Mouse (Mus musculus) testis, postnatal 14 days (tissue): ENCODE data around the gene Wdr18.

Experiments used
- DNase-seq: peaks from one replicate; pipeline ENCODE4 v3.0.0; 2021; ENCODE audit warnings: low spot score

Gene Wdr18

DNA sequence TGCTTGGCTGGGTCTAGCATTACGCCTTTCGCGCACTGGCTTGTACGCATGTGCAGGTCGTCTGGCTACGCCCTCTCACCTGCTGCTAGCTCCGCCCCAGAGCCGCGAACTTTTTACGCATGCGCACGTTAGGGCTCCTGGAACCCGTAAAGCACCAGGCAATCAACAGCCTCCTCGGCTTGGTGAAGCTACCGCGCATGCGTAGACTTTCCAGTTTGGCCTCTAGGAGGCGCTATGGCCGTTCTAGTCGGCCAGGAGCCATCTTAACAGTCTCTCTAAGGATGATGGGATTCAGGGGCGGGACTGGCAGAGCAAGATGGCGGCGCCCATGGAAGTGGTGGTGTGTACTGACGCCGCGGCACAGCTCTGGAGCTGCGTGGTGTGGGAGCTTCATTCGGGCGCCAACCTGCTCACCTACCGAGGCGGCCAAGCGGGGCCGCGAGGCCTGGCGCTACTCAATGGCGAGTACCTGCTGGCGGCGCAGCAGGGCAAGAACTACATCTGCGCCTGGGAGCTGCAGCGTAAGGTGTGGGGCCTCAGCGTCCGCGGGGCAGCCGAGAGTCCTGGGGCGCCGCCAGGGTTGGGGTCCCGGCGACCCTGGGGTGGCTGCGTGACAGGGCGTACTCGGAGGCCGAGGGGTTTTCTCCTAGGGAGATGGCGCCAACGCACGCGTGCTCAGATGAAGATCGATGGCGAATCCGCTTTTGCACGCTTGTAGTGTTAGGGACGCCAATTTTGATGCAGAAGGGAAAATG, at the start of gene Wdr18:
Gene Wdr18, plus strand, starts transcription at position 306 of the 755 bp plus-strand sequence.
- DNase-seq = peak; percentile 100

DNA sequence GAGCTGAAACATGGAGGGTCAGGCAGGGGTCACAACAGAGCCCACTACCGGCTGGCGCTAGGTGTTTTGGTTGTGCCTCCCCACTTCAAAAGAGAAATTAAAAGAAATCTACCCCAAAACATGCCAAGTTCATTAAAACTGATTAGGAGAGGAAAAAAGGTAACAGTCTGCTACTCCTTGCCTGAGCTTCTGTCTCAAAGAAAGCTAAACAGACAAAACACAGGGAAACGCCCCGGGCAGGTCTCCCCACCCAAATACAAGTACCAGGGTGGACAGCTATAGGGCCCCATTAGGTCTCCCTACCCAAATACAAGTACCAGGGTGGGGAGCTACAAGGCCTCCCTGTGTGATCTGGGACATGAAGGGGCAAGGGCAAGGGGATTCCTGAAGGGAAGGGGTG, 49.4 kb upstream of the Wdr18 start, which contains the start of gene Gm26602:
Gene Gm26602, plus strand, starts transcription at position 301 of the 400 bp plus-strand sequence.
- DNase-seq = no peak

DNA sequence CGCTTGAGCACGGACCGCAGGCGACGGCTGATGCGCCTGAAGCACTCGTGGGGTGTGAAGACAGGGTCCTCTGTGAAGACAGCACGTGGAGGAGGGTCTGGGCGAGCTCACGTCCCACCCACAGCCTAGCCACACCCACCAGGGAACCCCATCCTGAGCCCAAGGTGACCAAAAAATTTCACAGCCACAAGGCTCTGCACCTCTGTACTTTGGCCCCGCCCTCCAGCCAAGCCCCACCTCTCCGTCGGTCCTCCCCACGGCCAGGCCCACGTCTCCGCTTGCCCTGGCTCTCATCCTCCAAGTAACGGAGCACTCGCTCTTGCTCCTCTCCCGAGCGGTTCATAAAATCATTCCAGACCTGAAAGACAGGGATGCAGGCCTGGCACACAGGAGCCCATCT, 47.5 kb upstream of the Wdr18 start:
- no peak for DNase-seq

DNA sequence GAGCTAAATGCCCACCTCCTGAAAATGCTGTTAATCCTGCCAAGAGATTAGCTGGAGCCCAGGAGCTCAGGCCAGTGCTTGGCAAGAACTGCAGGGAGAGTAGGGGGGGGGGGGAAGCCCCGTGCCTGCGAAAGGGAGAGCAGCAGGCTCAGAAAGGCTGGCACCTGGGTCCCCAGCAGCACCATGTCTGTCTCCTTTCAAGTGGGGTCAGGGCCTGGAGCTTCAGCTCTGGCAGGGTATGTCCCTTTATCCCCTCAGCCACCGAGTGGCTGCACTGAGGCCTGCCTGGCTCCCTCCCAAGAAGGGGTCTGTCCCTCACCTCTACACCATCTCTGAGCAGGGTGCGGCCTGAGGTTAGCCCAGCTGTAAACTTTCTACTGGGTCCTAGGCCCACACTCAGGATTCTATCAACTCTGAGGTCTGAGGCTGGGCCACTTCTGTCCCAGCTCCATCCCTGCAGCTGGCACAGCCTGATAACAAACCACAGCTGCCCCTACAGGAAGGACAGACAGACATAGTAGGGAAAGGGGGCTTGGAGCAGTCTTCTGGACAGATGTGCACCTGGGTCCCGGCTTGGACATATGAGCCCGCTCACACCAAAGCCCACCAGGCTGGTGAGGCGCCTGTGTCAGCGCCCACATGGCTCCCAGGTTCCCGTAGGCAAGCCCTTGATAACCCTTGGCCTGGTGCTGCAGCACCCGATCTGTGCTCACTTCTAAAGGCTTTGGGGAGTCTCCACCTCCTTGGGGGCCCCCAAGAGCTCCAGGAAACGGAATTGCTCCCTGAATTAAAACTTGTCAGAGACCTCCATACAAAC, 45.6 kb upstream of the Wdr18 start:
- no peak for DNase-seq

DNA sequence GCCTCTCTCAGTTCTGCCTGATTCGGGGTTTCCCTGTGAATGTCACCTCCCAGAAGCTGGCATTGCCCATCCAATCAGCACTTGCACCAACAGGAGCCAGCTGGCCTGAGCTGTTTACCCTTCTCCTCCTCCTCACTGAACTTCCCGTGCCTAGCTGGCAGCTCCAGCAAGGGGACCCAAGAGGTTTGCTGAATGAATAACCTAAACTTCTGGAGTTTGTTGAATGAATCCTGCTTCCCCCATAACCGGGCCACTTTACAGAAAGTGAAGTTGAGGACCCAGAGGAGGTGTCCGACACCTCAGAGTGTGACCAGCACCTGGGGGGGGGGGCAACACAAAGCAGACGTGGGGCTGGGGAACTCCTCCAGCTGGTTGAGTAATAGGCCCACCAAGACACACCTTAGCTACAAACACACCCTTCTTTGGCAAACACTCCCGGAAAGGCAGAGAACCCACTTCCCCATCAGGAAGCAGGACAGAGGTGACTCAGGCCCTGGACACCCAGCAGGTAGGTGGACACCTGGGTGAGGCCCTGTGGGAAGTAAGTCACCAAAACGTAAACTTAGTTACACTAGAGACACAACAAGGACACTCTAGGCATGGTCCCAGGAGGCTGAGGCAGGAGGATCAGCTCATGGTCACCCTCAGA, 44.9 kb upstream of the Wdr18 start:
- no peak for DNase-seq

DNA sequence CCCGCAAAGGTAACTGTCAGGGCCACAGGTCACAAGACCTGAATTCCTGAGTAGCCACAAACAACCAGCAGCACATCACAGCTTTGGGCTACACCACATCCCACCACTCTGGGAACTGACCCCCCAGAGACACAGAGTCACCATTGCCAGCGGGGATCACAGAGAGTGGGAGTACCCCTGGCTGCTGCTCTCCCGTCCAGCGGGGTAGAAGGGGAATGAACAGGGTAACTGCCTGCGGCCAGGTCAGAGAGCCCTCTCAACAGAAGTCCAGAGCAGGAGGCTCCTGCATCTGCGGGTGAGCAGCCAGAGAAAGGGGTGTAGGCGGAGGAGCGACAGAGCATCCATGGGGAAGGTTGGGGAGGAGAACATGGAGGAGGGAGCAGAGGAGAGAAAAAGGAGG, 43.9 kb upstream of the Wdr18 start:
- DNase-seq = no peak

DNA sequence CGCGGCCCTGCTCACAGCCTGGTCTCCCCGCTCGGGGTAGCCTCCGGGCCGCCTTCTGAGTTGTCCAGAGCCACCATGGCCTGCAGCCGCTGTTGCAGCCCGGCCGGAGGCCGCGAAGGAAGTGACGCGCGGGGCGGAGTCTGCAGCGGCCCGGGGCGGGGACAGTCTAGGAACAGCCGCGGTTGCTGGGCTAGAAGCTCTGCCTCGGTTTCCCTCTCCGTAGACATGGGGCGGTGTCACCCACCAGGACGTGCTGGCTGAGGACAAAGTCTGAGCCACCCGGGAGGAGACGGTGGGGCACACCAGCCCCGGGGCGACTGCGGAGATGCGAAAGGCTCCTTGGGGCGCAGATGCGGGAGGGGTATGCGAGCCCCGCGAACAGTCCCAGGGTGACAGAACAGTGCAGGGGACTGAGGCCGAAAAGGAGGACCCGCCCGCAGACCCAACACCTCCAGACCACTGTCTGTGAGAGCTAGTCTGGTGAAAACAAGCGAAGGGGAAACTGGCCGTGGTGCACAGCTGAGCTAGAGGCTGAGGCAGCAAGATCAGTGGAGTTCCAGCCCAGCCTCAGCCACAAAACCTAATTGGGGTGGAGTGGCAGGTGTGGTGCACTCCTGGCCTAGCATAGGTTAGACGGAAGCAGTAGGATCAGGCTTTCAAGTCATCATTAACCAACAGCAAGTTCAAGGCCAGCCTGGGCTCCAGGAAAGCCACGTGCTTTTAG, 43.0 kb upstream of the Wdr18 start, which contains the start of gene Kiss1r:
Gene Kiss1r, plus strand, starts transcription at position 164 of the 724 bp plus-strand sequence.
- peak; percentile 77 for DNase-seq

DNA sequence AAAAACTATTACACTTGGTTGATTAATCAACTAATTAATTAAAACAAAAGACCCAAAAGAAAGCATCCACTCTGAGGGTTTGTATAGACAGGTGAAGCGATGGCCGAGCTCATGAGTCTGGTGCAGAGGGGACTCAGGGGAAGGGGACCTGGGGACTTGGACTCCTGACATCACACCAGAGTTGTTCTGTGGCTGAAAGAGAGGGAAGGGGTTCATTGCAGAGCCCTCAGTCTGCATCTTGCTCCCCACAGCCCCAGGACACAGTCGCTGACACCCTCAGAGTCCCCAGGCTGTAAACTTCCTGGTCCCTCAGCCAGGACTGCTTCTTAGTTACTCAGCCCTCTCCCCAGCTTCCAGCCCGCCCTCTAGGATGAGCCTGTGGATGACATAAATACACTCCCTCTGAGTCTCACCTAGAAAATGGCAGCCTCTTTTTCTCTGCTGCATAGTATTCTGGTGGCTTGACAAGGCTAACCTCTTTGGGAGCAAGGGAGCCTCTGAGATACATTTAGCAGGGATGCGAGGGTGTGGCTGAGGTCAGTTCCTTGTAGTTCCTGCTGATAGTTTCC, 42.3 kb upstream of the Wdr18 start:
- DNase-seq = no peak

DNA sequence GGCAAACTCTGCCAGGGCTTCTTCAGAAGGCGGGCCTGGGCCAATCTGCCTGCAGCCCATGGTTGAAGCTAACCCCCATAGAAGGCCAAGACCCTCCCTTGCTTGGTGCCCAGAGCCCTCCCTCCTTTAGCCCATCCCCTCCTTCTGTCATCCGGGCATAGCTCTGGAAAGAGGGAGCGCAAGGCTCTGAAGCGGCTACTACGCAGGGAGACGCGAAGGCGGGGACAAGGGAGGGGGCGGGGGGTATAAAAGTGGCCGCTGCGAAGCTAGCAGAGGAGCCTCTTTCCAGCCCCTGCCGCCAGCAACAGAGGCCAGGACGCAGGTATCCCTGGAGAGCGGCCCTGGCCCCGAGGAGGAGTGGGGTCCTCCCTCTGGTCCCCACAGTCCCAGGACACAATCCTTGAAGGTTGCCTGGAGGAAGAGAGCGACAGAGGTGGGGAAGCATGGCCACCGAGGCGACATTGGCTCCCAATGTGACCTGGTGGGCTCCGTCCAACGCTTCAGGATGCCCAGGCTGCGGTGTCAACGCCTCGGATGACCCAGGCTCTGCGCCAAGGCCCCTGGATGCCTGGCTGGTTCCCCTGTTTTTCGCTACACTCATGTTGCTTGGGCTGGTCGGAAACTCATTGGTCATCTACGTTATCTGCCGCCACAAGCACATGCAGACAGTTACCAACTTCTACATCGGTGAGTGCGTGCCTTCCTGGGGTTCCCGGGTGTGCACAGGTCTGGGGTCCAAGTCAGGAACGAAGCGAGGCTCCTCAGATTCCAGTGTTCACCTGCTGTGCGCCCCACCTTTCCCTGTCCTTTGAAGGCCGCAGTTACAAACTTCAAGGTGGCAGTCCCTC, 41.5 kb upstream of the Wdr18 start:
- no peak for DNase-seq

DNA sequence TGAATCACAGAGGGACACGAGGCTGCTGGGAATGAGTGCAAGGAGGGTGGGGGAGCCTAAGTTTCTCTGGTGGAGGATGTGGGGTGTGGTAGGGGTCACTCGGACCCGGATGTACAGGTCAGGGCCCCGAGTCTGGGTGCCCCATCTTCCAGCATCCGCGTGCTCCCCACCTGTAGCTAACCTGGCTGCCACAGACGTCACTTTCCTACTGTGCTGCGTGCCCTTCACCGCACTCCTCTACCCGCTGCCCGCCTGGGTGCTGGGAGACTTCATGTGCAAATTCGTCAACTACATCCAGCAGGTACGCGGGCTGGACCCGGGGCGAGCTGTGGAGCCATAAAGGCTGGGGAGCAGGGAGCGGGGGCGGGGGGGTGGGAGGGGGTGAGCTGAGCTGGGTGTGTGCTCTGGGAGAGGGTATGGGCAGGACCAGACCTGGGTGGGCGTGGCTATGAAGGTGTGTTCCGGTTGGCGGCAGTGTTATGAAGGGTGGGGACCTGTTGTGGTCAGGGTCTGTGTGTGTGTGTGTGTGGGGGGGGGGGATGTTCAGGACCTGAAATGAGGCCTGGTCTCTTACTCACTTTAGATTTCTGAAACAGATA, 40.6 kb upstream of the Wdr18 start:
- no peak for DNase-seq

DNA sequence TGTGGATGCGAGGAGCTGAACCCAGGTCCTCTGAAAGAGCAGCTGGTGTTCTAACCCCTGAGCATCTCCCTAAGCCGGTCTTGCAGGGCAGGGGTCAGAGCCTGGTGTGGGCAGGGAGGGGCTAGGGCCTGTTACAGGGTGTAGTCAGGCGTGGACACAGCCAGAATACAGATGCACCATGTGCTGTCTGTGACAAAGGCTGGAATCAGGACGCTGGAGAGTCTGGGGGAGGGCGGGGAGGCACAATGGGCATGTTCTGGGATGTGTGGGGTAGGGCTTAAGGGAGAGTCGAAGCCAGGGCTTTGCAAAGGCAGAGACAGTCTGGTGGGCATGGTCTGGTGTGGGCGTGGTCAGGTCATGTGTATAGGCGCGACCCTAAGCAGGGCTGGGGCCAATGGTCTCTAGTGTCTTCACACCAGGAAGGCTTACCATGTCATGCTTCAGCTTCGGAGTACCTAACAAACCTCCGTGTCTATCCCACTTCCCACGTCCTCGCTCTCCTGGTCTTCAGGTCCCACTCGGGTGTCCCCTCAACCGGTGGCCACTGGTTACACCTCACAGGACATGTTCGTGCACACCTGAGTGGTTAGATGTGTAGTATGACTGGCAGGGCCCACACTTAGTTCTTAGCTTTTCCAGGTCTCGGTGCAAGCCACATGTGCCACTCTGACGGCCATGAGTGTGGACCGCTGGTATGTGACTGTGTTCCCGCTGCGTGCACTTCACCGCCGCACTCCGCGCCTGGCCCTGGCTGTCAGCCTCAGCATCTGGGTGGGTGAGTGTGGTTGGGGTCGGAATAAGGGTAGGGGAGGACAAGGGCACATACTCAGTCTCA, 39.7 kb upstream of the Wdr18 start:
- no peak for DNase-seq

DNA sequence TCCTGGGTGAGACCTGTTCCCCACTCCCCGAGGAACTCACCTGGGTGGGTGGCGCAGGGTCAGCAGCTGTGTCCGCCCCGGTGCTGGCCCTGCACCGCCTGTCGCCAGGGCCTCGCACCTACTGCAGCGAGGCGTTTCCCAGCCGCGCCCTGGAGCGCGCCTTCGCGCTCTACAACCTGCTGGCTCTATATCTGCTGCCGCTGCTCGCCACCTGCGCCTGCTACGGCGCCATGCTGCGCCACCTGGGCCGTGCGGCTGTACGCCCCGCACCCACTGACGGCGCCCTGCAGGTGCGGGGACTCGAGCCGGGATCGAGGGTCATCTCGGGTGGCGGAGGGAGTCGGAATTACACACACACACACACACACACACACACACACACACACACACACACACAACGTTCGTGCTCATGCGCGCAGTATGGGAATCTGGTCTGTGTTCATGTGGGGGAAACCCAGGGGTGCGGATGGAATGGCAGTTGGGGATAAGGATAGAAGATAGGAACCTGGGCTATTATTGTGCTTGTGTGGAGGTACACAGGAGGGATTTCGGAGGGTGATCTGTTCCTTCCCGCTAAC, 38.9 kb upstream of the Wdr18 start, which contains the start of gene R3hdm4:
Gene R3hdm4, minus strand, starts transcription at position 251 of the 578 bp plus-strand sequence.
- DNase-seq = no peak

DNA sequence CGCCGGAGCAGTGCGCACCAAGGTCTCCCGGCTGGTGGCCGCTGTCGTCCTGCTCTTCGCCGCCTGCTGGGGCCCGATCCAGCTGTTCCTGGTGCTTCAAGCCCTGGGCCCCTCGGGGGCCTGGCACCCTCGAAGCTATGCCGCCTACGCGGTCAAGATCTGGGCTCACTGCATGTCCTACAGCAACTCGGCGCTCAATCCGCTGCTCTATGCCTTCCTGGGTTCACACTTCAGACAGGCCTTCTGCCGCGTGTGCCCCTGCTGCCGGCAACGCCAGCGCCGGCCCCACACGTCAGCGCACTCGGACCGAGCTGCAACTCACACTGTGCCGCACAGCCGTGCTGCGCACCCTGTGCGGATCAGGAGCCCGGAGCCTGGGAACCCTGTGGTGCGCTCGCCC, 38.4 kb upstream of the Wdr18 start:
- DNase-seq = no peak

DNA sequence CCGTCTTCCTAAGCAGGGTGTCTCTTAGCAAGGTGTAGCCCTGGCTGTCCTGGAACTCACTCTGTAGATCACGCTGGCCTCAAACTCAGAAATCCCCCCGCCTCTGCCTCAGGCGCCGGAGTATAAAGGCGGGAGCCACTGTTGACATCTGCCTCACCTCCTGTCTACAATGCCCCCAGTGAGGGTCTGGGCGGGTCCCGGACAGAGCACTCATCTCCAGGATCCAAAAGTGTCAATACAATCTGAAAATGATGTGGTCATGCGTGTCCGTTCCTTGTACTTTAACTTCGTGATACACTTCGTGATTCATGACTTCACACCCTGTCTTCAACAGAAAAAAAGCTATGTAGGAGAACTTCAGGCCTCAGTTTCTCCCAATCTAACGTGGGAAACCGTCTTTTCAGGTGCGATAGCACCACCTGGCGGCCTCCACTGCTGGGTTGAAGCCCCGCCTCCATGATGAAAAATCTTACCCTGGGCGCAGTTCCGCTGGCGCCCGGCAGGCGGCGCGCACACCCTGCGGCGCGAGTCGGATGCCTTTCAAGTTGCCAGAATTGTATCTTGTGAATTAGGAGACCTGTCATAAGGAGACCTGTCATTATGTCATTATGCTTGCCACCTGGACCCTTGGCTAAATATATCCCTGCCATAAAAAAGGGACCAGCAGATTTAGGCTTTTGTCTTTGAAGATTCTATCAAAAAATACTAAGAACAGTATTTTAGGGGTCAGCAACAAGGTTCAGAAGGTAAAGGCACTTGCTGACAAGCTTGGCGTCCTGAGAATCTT, 34.8 kb upstream of the Wdr18 start:
- DNase-seq = peak; percentile 87

DNA sequence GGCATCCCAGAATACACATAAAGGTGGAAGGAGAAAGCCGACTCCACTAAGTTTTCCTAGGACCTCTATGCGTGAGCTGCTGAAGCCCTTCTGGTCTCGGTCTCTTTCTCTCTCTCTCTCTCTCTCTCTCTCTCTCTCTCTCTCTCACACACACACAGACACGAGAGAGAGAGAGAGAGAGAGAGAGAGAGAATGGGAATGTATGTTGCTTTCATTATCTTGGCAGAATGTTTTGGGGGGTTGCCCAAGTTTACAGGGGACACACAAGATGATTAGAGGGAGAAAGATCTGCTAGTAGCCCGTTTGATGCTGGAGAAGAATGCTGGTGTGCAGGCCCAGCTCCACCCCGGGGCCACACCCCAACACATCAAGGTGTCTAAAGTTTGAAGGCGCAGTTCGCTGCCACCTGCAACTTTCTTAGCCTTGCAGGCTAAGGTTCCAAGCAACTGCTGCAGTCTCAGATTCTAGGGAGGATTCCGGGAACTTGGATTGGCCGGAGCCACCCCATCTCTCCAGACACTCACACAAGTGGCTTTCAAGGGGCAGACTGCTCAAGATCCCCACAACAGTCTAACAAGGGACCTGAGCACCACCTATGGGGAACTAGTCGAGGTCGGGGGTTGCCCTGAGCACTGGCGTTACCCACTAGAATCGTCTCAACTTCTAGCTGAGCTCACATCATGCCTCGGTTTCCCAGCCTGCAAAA, 34.0 kb upstream of the Wdr18 start:
- DNase-seq = no peak

DNA sequence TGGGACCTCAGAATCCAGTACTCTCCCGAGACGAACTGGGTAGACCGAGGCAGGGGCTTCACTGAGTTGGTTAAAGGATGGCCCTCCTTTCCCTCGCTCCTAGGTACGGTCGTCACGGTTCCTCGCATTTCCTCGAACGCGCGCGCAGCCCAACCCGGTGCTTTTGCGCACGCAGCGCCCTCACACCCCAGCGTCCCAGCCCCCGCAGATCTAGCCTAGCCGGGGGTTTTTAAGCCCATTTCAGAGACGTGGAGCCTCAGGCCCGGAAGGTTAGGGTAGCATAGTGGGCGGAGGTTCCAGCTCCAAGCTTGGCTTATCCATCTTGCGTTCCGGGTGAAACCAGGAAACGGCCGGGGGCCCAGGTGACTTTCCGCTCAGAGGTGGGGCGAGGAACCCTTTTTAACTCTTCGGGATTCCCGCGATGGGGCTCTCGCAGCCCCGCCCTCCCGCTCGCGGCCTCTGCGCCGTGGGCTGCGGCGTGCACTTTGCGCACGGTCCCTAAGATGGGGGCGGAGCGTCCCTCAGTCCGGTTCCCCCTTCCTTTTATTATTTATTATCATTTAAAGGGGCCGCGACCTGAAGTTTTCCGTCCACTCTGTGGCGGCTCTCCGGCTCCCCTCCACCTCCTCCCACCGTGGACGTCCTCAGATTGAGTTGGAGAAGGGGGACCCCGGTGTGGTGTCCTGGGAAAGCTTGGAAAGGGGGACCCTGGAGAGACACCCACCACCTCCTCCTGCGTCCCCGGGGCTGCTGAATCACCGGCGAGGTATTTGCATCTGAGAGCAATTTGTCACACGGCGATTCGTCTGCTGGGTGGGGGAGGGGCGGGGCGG, 33.2 kb upstream of the Wdr18 start, which contains the start of gene Arid3a:
Gene Arid3a, plus strand, starts transcription at position 553 of the 833 bp plus-strand sequence.
- DNase-seq = peak; percentile 89
